Mouse (Mus musculus) adrenal gland, adult 2 months (tissue): ENCODE measurements at regions not wholly inside any gene's neighbourhood (a gene's known extent, or its start where the extent isn't known, plus 50 kb on each side); places are given as distances from the start of the nearest gene placed in this dataset.
A peak's percentile ranks its signal among the peaks of the same experiment; 100 is the strongest.

ENCODE experiments used
- DNase-seq: peaks from one replicate; pipeline ENCODE4 v3.0.0; 2021

DNA sequence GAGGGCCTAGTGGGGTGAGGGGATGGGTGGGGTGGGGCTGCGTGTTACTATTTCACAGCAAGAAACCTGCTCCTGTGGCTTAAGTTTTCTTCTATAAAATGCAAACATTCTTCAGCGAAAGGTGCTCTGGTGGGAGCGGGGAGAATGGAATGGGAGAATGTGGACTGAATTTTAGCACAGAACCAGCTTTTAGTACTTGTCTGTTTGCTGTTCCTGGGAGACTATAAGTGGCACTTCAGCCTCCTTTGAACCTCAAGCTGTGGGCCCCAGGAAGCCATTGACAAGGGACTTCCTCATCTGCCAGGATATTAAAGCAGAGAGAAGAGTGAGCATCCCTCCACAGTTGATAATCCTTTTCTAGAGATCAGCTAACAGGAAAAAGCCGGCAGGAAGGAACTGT is 580.2 kb downstream of the Zfp706 start:
- no peak for DNase-seq

GRCm38 (mm10) chr15:36425902-36426301 is 581.7 kb downstream of the Zfp706 start:
- DNase-seq: no peak

DNA sequence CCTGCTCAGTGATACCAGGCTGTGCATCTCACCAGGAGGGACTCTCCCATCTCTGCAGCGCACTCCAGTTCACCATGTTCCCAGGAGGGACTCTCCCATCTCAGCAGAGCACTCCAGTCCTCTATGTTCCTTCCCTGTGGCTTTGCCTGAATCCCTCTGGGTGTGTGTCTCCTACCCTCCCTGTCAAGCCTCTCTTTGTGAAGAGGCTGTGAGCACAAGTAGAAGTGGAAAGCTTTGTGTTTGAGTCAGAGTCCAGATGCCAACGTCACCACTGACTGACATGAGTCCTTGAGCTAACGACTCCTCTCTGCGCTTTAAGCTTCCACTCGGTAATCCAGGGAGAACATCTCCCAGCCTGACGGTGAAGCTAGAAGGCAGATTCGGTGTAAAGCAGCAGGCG is 583.5 kb downstream of the Zfp706 start:
- peak; percentile 42 for DNase-seq

DNA sequence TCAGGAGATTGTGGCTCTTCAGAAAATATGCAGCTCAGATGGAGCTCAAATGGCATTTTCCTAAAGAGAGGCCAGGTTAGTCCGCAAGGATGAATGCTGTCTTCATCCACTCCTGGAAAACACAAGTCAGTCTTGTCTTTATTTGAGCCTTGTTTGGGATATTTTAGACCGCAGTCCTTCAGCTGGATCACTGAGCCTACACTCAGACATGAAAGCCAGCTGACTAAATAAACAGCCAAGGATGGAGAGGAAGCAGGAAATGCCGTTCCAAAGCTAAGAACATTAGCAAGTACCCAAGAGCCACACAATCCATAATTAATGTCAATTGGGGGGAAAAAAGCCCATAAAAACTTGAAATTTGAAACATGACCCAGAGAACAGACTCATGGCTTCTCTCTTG is 584.8 kb downstream of the Zfp706 start:
- DNase-seq: no peak

- no peak for DNase-seq
Measured at GRCm38 (mm10) chr15:36419943-36420480, 587.6 kb downstream of the Zfp706 start.

DNA sequence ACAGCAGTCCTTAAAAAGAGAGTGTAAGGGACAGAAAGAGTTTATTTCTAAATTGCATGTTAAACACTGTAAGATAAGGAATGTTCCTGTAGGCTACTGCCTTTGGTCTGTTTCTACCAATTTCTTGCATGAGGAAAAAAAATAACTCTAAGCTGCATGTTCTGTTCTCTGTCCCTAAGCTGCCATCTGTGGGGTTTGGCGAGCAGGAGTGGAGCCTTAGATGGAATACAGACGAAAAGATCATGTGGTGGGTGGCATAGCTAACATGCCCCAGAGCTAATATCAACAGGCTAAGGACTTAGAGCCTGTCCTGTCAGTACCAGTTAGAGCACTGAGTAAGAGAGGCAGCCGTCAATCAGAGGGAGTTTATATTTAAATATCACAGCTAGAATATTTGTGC is 590.1 kb downstream of the Zfp706 start:
- DNase-seq: no peak

- no peak for DNase-seq
Measured at GRCm38 (mm10) chr15:36415552-36416249, 591.9 kb downstream of the Zfp706 start.

DNA sequence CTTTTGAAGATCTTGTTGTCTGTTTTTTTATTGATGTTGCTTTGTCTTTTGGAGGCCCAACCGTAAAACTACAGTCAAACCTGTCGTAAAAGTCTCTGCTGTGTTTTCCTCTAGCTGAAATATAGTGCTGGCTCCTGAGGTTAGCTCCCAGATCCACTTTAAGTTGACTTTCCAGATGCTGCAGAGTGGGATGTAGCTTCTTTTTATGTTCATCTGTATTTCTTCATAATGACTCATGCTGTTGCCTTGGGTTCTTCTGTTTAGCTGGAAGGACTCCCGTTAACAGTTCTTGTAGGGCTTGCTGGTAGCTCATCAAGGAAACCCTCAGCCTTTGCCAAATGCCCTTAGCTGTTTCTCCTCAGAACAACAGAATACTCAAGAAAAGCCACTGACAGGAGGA is 595.6 kb downstream of the Zfp706 start:
- no peak for DNase-seq

DNA sequence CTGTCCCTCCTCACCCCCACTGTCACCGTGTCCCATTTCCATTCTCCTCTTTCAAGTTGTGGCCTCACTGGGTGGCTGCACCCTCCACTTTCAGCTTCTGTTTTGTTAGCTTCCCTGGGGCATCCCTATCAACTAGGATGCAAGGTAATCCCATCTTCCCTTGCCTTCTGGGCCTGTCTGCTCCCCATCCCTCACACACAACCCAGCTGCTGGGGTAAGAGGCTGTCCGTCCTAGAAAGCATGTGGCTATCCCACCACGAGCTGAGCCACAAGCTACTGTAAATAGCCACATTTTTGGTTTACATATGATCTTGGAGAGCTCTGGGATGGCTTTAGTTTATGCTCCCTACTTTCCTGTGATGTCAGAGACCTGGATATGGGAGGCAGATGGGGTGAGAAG is 602.1 kb downstream of the Zfp706 start:
- no peak for DNase-seq

- DNase-seq: peak; percentile 60
Measured at GRCm38 (mm10) chr15:36403336-36404119, 604.0 kb downstream of the Zfp706 start.

GRCm38 (mm10) chr15:36402051-36402450 is 605.5 kb downstream of the Zfp706 start:
- DNase-seq: no peak

GRCm38 (mm10) chr15:36400311-36400840 is 607.2 kb downstream of the Zfp706 start:
- no peak for DNase-seq

- DNase-seq: no peak
Measured at GRCm38 (mm10) chr15:36399355-36400012, 608.1 kb downstream of the Zfp706 start.

- no peak for DNase-seq
Measured at GRCm38 (mm10) chr15:36398099-36398982, 609.2 kb downstream of the Zfp706 start.

GRCm38 (mm10) chr15:36396791-36397190 is 610.8 kb downstream of the Zfp706 start:
- no peak for DNase-seq

GRCm38 (mm10) chr15:36396245-36396644 is 611.3 kb downstream of the Zfp706 start:
- no peak for DNase-seq

- no peak for DNase-seq
Measured at GRCm38 (mm10) chr15:36395672-36396050, 611.9 kb downstream of the Zfp706 start.

DNA sequence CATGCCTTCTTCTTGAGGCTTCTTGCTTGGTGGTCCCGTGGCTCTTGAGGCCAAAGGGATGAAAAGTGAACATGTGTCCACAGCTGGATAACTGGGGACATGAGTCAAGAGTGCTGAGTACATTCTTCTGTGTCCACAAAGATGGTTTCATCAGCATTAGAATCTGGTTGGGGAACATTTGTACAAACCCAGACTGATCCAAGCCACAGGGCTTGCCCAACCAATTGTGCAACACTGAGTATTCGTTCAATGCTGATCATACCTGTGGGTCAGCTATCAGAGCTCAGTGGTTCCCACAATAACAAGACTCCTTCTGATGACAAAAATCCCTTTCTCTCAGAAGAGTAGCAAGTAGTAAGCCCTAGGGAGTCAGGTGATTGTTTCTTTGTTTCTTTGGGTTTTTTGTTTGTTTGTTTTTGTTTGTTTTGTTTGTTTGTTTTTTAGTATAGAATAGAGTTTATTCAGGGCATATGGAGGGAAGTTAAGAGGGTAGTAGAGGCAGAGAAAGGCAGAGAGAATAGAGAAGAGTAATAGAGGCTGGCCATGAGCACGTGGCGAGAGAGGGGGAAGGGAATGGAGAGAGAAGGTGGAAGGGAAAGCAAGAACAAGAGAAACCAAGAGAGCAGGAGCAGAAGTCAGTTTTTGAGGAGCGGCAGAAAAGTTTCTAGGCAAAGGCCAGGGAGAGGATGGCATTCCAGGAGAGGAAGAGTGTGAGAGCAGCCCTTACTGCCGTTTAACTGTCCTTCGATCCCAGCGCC is 612.5 kb downstream of the Zfp706 start:
- no peak for DNase-seq

DNA sequence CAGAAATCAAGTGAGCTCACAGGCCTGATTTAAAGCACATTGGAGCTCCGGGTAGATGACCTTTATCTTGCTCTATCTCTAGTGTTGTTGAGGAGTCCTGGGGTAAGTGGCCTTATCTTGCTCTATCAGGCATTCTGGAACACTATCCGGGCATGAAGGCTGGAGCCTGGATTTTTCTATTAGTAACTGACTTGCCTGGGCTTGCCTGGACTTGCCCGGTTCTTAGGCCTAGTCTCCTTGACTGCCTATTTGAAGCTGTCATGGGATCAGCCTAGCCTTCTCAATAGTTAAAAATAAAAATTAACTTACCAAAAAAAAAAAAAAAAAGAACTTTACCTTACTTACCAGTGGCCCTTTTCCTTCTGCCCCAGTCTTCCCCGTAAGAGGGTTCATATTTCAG is 617.8 kb downstream of the Zfp706 start:
- no peak for DNase-seq

- no peak for DNase-seq
Measured at GRCm38 (mm10) chr15:36381228-36381671, 626.3 kb downstream of the Zfp706 start.
